Mouse (Mus musculus) telencephalon, adult 2 months (tissue): ENCODE measurements around the gene Slc39a2.

ENCODE experiments used
- DNase-seq: peaks from one replicate; pipeline ENCODE4 v3.0.0-alpha.2; 2011; ENCODE audit warnings: low read depth, low spot score

The Slc39a2 gene

DNA sequence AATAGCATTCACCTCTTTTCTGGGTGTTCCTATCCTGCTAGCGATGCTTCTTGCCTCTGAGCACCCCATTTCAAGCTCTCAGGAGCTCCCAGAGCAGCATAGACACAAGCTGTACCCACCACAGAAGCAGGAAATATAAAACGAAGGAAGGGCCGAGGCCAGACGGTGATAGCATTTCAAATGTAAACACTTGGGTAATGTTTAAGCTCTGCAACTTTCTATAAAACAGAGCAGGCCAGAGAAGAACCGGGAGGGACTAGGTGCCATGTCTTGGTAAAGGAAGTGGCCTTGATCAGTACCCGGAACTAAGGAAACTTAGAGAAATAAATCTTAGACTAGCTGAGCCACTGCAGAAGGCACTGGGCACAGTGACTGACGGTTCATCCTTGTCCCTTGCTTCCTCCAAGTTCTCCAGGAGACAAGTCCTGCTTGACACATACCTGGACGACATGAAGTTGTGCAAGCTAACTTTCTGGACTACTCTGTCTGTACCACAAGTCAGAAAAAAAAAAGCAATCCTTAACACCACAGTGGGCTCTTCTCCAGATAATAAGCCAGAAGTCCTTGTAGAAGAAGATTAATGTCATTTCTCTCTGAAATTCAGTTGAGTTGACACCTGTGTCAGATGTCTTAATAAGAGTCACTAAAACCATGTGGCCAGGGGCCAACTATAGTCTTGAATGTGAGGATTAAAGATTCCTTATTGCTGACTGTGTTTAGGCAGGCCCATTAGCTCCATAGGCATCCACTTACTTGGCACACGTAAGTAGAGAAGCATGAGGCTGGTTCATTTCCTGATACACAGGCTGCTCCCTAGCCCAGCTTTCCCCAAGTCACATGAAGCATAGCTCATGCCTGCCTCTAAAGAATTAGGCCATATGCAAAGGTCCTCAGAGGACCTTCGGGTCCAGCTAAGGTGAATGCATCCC, 39.7 kb downstream of the Slc39a2 start:
- DNase-seq: no peak

DNA sequence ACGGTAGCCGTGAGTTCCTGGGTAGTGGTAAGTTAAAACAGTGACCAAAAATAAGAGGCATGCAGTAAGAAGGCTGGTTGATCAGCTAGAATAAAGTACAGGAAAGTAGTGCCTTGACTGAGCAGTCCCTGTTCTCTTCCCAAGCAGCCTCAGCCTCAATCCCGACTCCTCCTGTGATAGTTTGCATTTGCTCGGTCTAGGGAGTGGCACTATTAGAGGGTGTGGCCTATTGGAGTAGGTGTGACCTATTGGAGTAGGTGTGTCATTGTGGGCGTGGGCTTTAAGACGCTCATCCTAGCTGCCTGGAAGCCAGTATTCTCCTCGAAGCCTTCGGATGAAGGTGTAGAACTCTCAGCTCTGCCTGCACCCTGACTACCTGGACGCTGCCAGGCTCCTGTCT, 46.3 kb downstream of the Slc39a2 start:
- no peak for DNase-seq

GRCm38 (mm10) chr14:51940944-51941560, 48.4 kb downstream of the Slc39a2 start:
- DNase-seq: no peak

- no peak for DNase-seq
Observed at GRCm38 (mm10) chr14:51941577-51941976, 48.9 kb downstream of the Slc39a2 start.

DNA sequence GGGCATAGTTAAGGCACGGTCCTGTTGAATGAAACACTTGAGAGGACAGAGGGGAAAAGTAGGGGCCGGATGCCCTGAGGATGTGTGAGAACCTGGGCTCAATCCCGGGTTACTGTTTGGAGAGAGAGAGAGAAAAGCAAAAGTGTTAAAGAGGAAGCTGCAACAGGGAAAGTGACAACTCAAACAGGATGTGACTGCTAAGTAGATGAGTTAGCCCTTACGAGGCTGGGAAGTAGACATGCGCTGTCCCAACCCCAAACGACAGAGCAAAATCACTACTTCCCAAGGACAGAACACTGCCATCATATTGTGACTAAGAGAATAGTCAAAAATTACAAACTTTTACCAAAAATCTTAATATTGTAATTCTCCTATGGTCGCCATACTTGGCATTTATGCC, 49.5 kb downstream of the Slc39a2 start:
- no peak for DNase-seq

GRCm38 (mm10) chr14:51943336-51943735, 50.6 kb downstream of the Slc39a2 start:
- DNase-seq: no peak
